Mouse (Mus musculus) large intestine, adult 2 months (tissue): ENCODE measurements around the gene Mia. TPM values are rescaled to one million over a fixed set of nuclear protein-coding genes. Genes with fewer than 3 reads are reported as not detected.

Experiments
- DNase-seq: peaks from one replicate; pipeline ENCODE4 v3.0.0-alpha.2; 2012; ENCODE audit warnings: low read depth, low spot score
- WGBS: fragments of 180-500 bp; shearing (Covaris S2); methylation state at CpG from one replicate; pipeline ENCODE4 v1.1.7; 2018; 5-methylcytosine and 5-hydroxymethylcytosine counted together
- polyA plus RNA-seq: library from polyadenylated mRNA; depleted of rRNA; stranded (reverse); fragments of >200 nt; gene quantifications from 2 replicates; pipeline ENCODE4 v1.2.3, GENCODE M21; 2012; rRNA removed

Mia gene
- 0.85 and 2.2 TPM in 2 replicates for polyA plus RNA-seq

DNA sequence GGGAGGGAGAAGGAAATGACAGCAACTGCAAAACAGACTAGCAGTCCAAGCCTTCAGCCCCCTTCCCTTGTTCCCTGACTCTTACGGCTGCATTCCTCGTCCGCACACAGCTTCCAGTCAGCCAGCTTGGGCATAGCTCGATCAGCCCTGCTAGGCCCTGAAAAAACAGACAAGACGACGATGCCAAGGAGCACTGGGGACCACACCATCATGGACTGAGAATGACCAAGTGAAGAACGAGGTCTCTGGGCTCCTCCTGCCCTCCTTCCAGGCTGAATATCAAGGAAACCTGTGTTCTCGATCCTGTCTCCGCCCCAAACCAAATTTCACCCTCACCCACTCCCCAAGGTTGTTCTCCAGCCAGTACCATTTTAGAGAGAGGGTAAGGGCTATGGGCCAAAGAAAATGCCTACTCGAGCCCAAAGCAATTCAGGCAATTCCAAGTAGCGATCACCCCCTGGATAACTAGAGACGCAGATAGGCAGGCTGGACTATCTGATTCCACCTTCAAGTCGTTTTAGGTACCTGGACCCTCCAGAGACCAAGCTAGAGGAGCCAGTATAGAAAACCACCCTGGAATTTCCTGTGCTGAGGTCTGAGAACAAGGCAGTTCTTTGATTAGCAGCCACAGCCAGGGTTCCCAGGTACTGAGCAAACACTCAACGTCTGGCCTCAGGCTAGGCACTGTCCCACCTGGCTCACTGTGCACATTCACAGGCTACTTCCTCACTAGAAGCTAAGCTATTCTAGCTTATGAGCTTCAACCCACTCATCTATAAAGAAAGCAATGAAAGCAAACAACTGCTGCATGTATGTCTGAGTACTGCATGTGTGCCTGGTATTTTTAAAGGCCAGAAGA, at the start of gene Mia, which contains the start of gene Gm21983:
Mia (minus strand) TSS at position 321 of the 859 bp plus-strand sequence.
Gm21983 (minus strand) TSS at position 250 of the 859 bp plus-strand sequence.
- DNase-seq = no peak
- 41% methylated on average over 14 of the region's 14 CpGs for WGBS

DNA sequence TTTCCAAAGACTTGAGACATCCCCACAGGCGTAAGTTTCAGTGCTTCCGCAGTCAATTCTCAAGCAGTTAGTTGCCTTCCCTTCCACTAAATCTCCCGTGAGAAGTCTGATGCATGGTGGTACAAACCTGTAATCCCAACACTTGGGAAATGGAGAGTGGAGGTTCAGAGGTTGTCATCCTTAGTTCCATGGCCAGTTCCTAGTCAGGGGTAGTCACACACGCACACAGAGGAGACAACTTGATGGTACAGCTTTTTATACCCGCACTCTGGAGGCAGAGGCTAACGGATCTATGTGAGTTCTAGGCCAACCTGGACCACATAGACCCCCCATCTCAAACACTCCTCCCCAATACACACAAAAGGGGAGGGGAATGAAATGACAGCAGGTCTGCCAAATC, 47.9 kb upstream of the Mia start:
- WGBS = 5% methylated on average over 6 of the region's 6 CpGs

DNA sequence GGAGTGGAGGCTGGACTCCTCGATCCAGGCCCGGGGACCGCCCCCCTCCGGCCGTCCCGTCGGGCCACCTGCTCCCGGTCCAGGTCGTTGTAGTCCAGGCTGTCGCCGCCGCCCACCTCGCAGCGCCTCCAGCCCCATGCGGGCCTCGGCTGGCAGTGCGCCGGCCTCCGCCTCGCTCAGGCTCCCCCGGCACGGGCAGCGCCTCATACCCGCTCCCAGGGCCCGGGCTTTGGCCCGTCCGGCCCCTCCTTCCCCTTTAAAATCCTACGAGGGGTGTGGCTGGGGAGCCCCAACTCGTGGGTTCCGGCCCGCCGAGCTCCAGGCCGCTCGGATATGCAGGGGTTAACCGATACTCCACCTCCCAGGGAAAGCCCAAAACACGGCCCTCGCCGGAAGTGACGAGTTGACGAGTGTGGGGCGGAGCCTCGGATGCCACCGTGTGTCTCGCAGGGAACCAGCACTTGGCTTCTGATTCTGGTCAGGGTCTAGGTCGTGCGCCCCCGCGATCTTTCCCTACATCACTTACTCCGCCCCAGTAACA, 47.4 kb upstream of the Mia start, which contains the start of gene Itpkc:
Itpkc (minus strand) TSS at position 381 of the 541 bp plus-strand sequence.
- DNase-seq = peak; percentile 97
- WGBS = under 1% methylated on average over 48 of the region's 49 CpGs

More for the DNA sequence above, 47.9 kb upstream of the Mia start:
- no peak for DNase-seq

DNA sequence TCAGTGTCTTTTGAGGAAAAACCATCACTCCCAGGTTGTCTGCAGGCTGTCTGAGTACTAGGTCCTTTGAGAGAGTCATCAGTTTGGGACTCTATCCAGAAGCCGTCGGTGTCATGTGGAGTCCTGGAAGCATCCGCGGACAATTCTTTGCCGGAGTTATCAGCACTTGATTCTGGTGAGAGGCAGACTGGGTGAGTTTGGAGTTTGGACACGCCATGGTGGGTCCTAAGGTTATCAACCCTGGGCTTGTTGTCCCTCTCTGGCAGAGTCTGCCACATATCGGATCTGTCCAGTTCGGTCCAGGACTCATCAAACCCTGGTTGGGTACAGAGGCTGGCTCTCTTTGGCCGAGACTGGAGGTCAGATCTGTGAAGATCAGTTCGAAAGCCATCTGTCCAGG, 46.7 kb upstream of the Mia start:
- 1% methylated on average over 10 of the region's 10 CpGs for WGBS
- no peak for DNase-seq

DNA sequence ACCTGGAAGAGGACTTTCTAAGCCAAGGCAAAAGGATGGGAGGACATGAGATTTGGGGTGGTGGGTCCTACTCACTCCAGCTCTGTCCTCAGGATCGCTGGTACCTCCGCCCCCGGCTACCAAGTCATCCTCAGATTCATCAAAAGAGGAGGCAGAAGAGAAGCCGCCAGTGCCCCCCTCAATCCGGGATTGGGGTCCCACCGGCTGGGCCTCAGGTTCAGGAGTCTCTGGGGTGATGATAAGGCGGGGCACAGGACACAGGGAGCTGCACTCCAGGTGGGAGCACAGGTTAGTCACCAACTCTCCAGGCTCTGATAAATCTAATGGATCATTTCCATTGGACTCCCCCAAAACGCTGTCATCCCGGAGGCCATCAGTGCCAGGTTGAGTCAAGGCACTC, 46.3 kb upstream of the Mia start:
- no peak for DNase-seq
- 17% methylated on average over 9 of the region's 9 CpGs for WGBS

DNA sequence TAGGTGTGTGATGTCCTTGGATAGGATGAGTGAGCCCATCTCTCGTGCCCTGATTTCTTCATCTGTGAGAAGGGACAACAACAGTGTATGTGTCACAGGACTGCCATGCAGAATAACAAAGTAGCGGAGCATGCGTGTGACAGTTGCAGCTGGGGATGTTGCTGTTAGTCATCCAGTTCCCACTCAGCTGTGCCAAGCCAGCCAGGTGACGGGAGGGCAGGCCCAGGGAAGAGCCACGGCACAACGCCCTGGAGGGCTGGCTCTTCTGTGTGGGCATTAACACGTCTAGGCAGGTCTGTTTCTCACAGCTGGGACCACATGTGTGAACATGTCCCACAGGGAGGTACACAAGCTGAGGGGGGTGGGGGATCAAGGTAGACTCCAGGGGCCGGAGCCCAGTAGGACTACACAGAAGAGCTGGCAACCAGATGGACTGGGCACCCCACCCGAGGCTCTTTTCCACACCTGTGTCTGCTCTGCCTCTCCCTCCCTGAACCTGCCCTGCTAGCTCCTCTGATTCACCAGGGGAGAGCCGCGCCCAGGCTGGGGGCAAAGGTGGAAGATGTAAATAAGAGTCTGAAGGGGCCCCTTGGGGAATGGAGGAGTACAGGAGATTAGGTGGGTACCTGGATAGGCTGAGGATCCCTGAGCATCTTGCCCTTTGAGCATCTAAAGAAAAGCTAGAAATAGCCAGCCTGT, 44.1 kb upstream of the Mia start:
- peak; percentile 69 for DNase-seq
- 17% methylated on average over 11 of the region's 11 CpGs for WGBS

DNA sequence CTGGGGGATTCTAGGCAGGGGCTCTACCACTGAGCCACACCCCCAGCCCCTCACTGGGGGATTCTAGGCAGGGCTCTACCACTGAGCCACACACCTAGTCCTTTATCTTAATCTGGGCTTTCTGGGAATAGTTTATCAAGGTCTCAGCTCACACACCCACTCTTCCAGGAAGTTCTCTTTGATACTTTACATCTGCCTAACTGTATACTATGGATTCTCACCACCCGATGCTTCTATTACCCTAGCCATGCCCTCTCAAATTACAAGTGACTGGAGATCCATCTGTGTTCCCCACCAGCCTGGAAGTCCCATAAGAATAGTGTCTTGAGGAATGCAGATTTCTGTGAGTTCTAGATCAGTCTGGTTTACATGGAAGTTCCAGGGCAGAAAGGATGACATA, 41.6 kb upstream of the Mia start:
- 36% methylated on average over 1 of the region's 1 CpGs for WGBS
- no peak for DNase-seq

DNA sequence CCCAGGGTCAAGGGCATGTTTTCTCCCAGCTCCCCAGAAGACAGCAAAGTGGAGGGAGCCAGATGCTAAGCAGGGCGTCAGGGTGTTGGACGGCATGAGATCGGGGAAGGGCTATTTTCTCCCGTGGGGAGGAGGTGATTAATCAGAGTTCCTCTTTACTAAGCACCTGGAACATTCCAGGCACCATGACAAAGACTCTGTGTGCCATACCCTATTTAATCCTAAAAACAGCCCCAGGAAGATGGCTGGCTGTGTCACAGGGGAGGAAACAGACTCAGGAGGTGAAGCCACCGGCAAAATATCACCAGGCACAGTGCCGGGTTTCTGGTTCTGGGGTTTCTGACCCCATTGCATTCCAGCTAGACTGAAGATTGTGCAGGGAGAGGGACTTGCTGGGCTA, 41.0 kb upstream of the Mia start:
- WGBS = 64% methylated on average over 6 of the region's 6 CpGs
- DNase-seq = no peak

DNA sequence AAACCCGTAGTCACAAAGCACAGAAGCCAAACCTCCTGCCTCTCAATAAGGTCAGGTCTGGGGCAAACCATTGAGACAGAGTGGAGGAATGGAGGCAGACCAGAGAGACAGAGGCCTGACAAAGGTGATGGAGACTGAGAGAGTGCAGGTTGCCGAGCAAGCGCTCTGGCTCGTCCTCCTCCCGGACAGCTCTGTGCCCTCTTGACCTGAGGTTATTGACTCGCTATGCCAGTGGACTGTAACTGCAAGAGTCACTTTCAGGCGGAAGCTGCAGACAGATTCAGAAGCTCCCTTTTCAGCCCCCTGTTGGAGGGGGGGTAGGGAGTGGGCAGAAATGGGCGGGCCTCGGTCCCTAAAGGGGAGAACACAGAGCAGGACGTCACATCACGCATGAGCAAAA, 39.0 kb upstream of the Mia start:
- 90% methylated on average over 11 of the region's 11 CpGs for WGBS
- DNase-seq = no peak

DNA sequence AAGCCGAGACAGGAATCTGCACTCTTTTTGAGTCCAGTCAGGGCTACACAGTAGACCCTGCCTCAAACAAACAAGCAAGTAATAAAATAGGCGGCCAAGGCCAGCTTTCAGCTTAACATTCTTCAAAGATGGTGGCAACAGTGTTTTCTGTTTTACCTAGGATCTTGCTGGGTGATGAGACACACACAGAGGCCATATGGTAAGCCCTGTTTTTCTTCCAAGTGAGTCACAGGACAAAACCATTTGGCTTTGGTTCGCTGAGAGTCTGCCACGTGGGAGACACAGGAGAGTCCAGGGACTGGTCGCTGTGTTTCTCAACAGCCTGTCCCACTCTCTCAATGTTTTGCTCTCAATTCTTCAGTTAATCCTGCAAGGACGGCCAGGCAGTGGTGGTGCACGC, 37.6 kb upstream of the Mia start:
- 79% methylated on average over 7 of the region's 7 CpGs for WGBS

DNA sequence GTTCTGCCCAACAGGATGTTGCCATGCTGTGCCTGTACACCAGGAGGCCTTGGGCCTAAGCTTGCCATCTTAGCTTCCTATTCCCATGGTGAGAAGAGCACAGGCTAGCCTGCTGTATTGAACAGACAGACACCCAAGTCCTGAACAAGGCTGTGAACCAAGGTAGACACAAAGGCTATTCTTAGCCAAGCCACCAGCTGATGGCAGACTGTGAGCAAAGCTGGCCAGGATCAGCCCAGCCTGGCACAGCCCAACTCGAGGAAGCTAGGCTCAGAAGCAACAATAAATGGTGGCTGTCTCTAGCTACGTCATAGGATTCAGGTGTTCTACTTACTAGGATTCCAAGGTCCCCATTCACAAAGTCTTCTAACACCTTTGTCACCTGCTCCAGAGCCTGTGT, 31.7 kb upstream of the Mia start:
- DNase-seq = no peak
- 80% methylated on average over 2 of the region's 2 CpGs for WGBS

More for the DNA sequence above, 37.6 kb upstream of the Mia start:
- DNase-seq = no peak

DNA sequence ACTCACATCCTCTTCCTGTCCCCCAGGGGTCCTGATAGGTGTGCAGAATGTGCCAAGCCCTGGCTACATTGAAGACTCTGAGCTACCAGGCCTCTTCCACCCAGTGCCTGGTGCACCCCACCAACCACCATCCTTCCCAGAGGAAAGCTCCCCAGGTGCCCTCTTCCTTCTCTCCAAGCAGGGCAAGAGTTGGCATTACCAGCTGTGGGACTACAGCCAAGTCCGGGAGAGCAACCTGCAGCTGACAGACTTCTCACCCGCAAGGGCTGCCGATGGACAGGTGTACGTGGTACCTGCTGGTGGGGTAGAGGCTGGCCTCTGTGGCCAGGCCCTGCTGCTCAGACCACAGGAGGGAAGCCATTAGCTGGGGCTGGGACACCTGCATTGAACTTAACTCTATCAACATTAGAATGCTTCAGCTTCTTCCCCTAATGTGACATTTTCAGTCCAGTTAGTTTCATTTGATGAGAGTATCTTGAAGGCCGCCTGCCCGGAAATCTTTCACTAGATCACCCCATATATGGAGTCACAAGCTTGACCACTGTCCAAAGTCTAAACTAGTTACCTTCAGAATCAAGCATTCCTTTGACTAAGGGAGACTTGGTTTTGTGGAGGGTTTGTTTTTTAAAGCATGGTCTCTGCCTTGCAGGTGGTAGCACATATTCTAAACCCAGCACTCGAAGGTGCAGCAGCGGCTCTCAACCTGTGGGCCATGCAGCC, 22.9 kb upstream of the Mia start:
- DNase-seq = no peak
- 88% methylated on average over 8 of the region's 8 CpGs for WGBS

DNA sequence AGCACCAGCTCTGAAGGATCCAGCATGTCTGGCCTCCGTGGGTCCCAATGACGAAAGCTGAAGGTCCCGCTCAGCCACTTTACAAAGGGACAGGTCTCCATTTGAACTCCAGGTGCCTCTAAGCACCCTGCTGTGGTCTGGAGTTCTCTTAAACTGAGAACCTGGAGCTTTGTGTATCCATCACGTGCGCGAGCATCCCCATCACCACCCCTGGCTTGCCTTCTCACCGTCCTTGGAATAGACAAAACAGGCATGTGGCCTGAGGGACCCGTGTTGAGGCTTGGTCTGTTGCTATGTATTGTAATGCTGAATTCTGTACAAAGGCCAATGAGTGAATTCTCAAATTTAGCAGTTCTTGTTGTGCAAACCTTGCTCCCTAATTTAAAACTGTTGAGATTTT, 17.8 kb upstream of the Mia start:
- no peak for DNase-seq
- WGBS = 92% methylated on average over 8 of the region's 8 CpGs

DNA sequence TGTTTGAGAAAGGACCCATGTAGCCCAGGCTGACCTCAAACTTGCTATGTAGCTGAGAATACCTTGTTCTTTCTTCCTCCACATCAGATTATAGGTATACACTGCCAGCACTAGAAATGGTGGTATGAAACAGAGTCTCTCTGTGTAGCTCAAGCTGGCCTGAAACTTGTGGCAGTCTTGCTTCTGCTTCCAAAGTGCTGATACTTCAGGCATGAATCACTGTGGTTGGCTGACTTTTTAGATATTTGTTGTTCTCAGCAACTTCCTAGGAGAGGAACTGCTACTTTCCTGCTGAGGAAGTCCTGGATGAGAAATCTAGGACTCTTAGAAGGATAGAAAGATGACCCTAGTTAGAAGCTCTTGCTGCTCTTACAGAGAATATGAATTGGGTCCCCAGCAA, 17.4 kb upstream of the Mia start:
- no peak for DNase-seq

DNA sequence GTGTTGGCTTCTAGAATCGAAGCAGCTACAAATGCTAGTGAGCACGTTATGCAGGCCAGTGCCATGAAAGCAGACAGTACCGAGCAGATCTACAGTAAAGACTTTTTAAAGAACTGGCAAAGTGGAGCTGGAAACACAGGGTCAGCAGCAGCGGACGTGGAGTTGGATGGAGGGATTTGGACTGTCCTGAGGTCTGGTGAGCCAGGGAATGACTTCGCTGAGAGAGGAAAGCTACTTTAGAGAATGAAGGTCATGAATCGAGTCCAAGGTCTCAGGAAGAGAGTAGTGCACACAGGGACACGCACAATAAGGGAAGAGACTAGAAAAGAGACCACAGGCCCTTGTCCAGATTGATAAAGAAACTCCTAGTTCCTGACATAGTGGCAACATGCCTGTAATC, 16.7 kb upstream of the Mia start:
- no peak for DNase-seq
- WGBS = 87% methylated on average over 8 of the region's 8 CpGs

DNA sequence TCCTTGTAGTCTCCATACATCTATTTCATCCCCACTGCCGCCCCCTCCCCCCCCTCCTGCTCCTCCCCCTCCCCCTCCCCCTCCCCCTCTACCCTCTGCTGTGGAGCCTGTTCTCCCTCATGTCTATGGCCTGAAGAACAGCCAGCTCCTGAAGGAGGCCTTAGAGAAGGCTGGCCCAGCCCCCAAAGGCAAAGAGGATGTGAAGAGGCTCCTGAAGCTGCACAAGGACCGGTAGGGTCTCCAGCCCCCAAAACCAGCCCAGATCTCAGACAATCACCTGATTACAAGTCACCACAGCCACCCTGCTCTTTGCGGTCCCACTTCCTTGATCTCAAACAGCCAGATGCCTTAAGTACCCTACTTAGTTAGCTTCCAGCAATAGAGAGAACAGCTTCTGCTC, 16.2 kb upstream of the Mia start:
- 85% methylated on average over 3 of the region's 3 CpGs for WGBS
- DNase-seq = no peak

DNA sequence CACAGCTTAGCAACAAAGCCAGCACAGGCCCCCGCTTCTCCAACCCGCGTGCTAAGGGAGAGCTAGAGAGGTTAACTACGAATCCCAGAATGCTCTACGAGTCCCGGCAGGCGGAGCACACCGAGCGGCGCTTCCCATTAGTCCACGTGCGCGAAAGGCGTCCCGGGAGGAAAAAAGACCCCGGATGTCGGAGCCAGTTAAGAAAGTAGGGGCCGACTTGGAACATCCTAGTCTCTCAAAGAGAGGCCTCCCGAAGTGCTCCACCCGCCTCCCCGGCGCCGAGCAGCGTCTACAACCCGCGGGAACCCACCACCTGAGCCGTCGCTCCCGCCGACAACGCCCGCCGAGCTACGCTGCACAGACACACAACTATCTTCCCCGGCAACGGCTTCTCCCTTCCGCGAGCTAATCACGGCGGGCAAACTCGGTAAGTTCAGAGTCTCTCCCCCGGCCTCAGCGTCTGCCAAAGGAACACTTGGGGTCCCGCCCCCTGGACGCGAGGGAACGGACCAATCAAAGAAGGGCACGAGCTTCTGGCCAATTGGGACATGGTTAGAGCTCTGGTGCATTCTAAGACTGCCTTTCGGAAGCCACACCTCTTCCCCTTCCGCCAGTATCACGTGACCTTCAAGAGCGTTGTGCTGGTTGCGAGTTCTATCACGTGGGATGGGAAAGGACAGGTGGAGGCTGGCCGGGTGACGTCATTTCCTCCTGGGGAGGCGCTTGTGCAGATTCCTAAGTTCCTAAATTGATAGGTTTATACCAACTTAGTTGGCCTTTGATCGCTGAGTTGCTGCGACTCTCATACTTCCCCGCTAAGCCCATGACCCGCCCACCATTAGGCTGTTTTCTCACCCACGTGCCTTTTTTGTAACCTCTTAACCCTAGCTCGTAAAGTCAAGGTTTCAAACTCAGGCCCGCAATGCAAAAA, 15.0 kb upstream of the Mia start, which contains the start of the genes BC024978 and Snrpa:
BC024978 (plus strand) TSS at position 101 of the 931 bp plus-strand sequence.
Snrpa (minus strand) TSS at position 591 of the 931 bp plus-strand sequence.
- peak; percentile 100 for DNase-seq
- under 1% methylated on average over 64 of the region's 64 CpGs for WGBS

DNA sequence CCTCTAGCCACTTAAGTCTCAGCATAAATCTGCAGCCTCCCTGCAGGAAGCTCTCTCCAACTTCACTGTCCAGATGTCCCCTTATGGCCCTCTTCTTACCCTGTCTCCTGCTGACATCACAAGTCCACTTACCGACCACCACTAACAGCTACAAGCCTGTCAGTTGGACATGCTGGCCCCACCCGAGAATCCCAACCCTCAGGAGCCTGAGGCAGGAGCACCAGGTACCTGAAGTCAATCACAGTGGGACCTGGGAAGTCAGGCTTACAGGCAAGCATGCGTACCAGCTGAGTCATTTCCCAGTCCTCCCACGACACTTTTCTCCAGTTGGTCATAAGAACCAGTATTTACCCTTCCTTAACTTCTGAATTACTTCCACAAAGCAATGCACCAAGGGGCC, 12.8 kb upstream of the Mia start:
- DNase-seq = no peak
- 59% methylated on average over 4 of the region's 4 CpGs for WGBS

DNA sequence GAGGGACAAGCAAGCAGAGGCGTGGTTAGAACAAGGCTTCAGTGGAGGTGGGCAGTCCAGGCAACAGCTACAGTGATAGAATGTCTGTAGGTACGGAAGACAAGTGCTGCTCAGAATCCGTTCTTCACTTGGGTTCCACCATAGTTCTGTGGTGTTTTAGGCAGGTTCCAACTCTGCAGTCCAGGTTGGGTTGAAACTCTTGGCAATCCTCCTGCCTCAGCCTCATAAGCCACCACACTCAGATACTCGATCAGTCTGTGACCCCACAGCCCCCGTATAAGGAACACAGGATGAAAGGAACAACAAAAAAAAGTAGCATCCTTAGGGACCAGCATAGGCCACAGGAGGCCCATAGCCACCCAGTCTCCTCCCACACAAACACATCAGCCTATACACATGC, 11.5 kb upstream of the Mia start:
- DNase-seq = no peak
- 93% methylated on average over 5 of the region's 5 CpGs for WGBS
